Mouse (Mus musculus): ENCODE measurements at regions not wholly inside any gene's neighbourhood (a gene's known extent, or its start where the extent isn't known, plus 50 kb on each side); places are given as distances from the start of the nearest gene placed in this dataset.

GRCm38 (mm10) chr1:79927740-79928139, 66.8 kb upstream of the Serpine2 start:
- ChIA-PET POLR2A (no interaction called here), CTCF (no interaction called here)

- ChIA-PET POLR2A (interaction anchor here in 1 of 4 experiments (0.6 kb wide), 1 partner anchor 24 kb away, joined by 4 read pairs; no protein-coding TSS in a partner anchor), CTCF (no interaction called here)
Observed at GRCm38 (mm10) chr1:79925776-79926175, 64.8 kb upstream of the Serpine2 start.

- POLR2A ChIA-PET: no interaction called here
- CTCF ChIA-PET: no interaction called here
Observed at GRCm38 (mm10) chr1:79921890-79922289, 60.9 kb upstream of the Serpine2 start.

- CTCF ChIA-PET: no interaction called here
- POLR2A ChIA-PET: no interaction called here
Observed at GRCm38 (mm10) chr1:79921333-79921732, 60.4 kb upstream of the Serpine2 start.

GRCm38 (mm10) chr1:79917426-79918150, 56.6 kb upstream of the Serpine2 start:
- CTCF ChIA-PET: interaction anchor here in 1 of 4 experiments (0.5 kb wide), 1 partner anchor 234 kb away, joined by 13 read pairs; no protein-coding TSS in a partner anchor
- POLR2A ChIA-PET: no interaction called here
